Mouse (Mus musculus): ENCODE data around the gene Mtor.

- no peak for TF ChIP-seq POLR2A (IDR thresholded peaks at IDR 0.05; ENCODE audit: insufficient read length, low read depth)
- no peak for TF ChIP-seq SRF (IDR thresholded peaks at IDR 0.05; ENCODE audit: control insufficient read depth, insufficient read length, low read depth)
- no peak for TF ChIP-seq TCF3 (IDR thresholded peaks at IDR 0.05; ENCODE audit: insufficient read length, low read depth)
- TF ChIP-seq CEBPB (IDR thresholded peaks at IDR 0.05; ENCODE audit: insufficient read depth, poor library complexity, severe bottlenecking) = no peak
- no peak for TF ChIP-seq MAX (IDR thresholded peaks at IDR 0.05; ENCODE audit: low read depth)
- no peak for TF ChIP-seq TCF12 (IDR thresholded peaks at IDR 0.05; ENCODE audit: insufficient read depth, poor library complexity, severe bottlenecking)
These were observed 13.9 kb upstream of the Mtor start for GRCm38 (mm10) chr4:148434554-148434953.
